Mouse (Mus musculus) C2C12 (cell line): ENCODE results near the gene Cuedc2. TPM values are rescaled to one million over a fixed set of nuclear protein-coding genes. Genes with fewer than 3 reads are reported as not detected.

Source experiments
- H3K27me3 ChIP-seq: one replicate; pipeline ENCODE4 v1.6.1; 2011; ENCODE audit not compliant: control insufficient read depth, insufficient read depth, insufficient read length
- H3K36me3 ChIP-seq: one replicate; pipeline ENCODE4 v1.6.1; 2011; ENCODE audit not compliant: control insufficient read depth, insufficient read depth
- H3K4me3 ChIP-seq: one replicate; pipeline ENCODE4 v1.5.1; 2011; ENCODE audit warnings: mild to moderate bottlenecking, control low read depth; ENCODE audit not compliant: poor library complexity, insufficient read depth, severe bottlenecking
- H3K79me2 ChIP-seq: one replicate; pipeline ENCODE4 v1.6.1; 2011; ENCODE audit not compliant: control insufficient read depth, insufficient read depth
- H3K79me3 ChIP-seq: one replicate; pipeline ENCODE4 v1.6.1; 2011; ENCODE audit warnings: low read depth, control low read depth
- H3ac ChIP-seq: one replicate; pipeline ENCODE3; 2011; ENCODE audit warnings: low read depth; ENCODE audit not compliant: control insufficient read depth, insufficient read length
- CEBPB ChIP-seq: IDR thresholded peaks from one replicate; pipeline ENCODE4 v1.6.1; 2011; ENCODE audit warnings: low read depth, mild to moderate bottlenecking, control low read depth, moderate library complexity
- CTCF ChIP-seq: IDR thresholded peaks from one replicate; pipeline ENCODE4 v1.5.1; 2011; ENCODE audit not compliant: control insufficient read depth, insufficient read depth, insufficient read length
- FOSL1 ChIP-seq: IDR thresholded peaks from one replicate; pipeline ENCODE4 v1.8.0; 2011; ENCODE audit warnings: mild to moderate bottlenecking, low read length; ENCODE audit not compliant: poor library complexity, insufficient read depth, severe bottlenecking
- MAX ChIP-seq: IDR thresholded peaks from one replicate; pipeline ENCODE4 v1.6.1; 2011; ENCODE audit warnings: mild to moderate bottlenecking, control low read depth
- MYOD1 ChIP-seq: IDR thresholded peaks from one replicate; pipeline ENCODE4 v1.6.1; 2011; ENCODE audit warnings: low read depth; ENCODE audit not compliant: control insufficient read depth, insufficient read length
- MYOG ChIP-seq: IDR thresholded peaks from one replicate; pipeline ENCODE4 v1.6.1; 2011; ENCODE audit not compliant: control insufficient read depth, insufficient read length; ENCODE audit errors: extremely low read depth
- USF1 ChIP-seq: IDR thresholded peaks from one replicate; pipeline ENCODE4 v1.6.1; 2011; ENCODE audit warnings: low read depth, mild to moderate bottlenecking, control low read depth, moderate library complexity
- polyA plus RNA-seq: library from polyadenylated mRNA; unstranded; fragments of >200 nt; fragmentation: generic; extraction: Trizol; gene quantifications from one replicate; pipeline ENCODE4 v1.2.1, GENCODE M21; 2012; ENCODE audit warnings: missing spikeins

Cuedc2 gene
- polyA plus RNA-seq, 1 experiment = 161 TPM

- H3K4me3 ChIP-seq = no peak overlapping the region
- no peaks in the 10 kb centered on the region for H3K79me3 ChIP-seq
- TF ChIP-seq CTCF (no peak), MYOG (no peak), MYOD1 (no peak), MAX (no peak), FOSL1 (no peak), CEBPB (no peak), USF1 (no peak)
- H3K79me2 ChIP-seq = no peaks in the 10 kb centered on the region
- no peaks in the 10 kb centered on the region for H3K36me3 ChIP-seq
- H3K27me3 ChIP-seq = peaks cover 26% of the 10 kb centered on the region
- no peak overlapping the region for H3ac ChIP-seq
Measured at GRCm38 (mm10) chr19:46316846-46317545, 21.5 kb downstream of the Cuedc2 start.

- H3ac ChIP-seq = no peak overlapping the region
- no peak for TF ChIP-seq FOSL1
- no peak for TF ChIP-seq CTCF
- TF ChIP-seq MAX = no peak
- no peak for TF ChIP-seq USF1
- no peak for TF ChIP-seq MYOD1
- TF ChIP-seq CEBPB = no peak
- no peak for TF ChIP-seq MYOG
- H3K36me3 ChIP-seq = peaks cover 7% of the 10 kb centered on the region
- H3K79me3 ChIP-seq = no peaks in the 10 kb centered on the region
- peaks cover 26% of the 10 kb centered on the region for H3K27me3 ChIP-seq
- H3K4me3 ChIP-seq = no peak overlapping the region
- H3K79me2 ChIP-seq = no peaks in the 10 kb centered on the region
Measured at GRCm38 (mm10) chr19:46315752-46316610, 22.5 kb downstream of the Cuedc2 start.

DNA sequence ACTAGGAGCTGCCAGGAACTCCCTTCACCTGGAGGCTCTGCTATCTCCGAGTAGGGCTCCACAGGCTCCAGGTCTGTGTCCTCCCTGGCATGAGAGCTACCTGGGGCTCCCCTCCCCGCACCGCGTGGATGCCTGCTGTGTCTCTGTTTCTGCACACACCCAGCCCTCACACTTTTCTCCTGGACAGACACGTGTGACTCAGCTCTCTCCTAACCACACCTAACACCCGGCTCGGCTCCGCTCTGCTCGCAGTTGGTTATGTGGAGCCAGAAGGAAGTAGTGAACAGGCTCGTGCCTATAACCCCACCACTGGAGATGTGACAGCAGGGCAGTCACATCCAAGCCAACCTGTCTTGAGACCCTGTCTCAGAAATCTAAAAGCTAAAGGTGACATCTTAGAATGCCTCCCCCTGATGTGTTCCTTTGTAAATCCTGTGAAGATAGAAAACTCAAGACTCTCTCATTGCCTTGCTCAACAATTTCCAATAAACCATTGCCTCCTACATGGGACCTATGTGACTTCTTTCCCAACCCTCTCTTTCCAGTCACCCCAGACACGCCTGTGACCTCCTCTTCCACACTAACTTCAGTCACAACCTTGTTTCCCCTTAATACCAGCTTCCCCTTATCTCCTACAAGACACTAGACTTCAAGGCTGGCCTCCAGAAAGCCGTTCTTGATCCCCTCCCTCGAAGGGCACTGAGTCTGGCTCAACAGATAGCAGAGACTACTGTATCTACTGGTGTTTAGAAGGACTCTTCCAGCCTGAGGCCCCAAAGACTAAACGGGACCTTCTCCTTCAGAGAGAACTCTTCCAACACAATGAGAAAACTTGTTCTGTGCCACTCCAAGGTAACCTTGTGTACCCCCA lies 23.4 kb downstream of the Cuedc2 start:
- H3ac ChIP-seq = no peak overlapping the region
- H3K79me3 ChIP-seq = no peaks in the 10 kb centered on the region
- TF ChIP-seq CTCF = no peak
- no peak for TF ChIP-seq MYOG
- H3K36me3 ChIP-seq = peaks cover 14% of the 10 kb centered on the region
- H3K27me3 ChIP-seq = peaks cover 26% of the 10 kb centered on the region
- H3K79me2 ChIP-seq = no peaks in the 10 kb centered on the region
- H3K4me3 ChIP-seq = no peak overlapping the region

- H3K27me3 ChIP-seq = peaks cover 22% of the 10 kb centered on the region
- TF ChIP-seq CTCF (no peak), MYOD1 (no peak), FOSL1 (no peak), CEBPB (no peak), USF1 (no peak), MAX (no peak), MYOG (no peak)
- no peak overlapping the region for H3ac ChIP-seq
- peaks cover 20% of the 10 kb centered on the region for H3K36me3 ChIP-seq
- H3K4me3 ChIP-seq = no peak overlapping the region
- no peaks in the 10 kb centered on the region for H3K79me3 ChIP-seq
- H3K79me2 ChIP-seq = no peaks in the 10 kb centered on the region
Measured at GRCm38 (mm10) chr19:46314151-46314601, 24.3 kb downstream of the Cuedc2 start.

DNA sequence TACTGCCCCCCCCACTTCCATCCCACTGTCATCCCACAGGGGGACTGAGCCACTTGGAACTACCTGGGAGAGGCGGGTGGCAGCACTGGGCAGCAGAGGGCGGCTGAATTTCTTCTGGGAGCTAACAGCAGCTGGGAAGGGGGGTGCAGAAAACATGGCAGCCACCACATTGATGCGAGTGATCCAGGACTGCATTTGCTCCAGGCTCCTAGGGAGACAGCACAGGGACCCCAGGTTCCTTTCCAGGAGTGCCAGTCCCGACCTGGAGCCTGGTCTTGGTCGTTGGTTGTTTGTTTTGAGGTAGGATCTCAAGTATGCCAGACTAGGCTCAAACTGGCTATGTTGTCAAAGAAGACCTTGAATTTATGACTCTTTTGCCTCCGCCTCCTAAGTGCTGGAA lies 24.9 kb downstream of the Cuedc2 start:
- peaks cover 22% of the 10 kb centered on the region for H3K27me3 ChIP-seq
- no peak overlapping the region for H3ac ChIP-seq
- no peak for TF ChIP-seq CTCF
- no peak for TF ChIP-seq MAX
- TF ChIP-seq MYOD1 = no peak
- no peak for TF ChIP-seq FOSL1
- TF ChIP-seq CEBPB = no peak
- no peak for TF ChIP-seq USF1
- TF ChIP-seq MYOG = no peak
- H3K79me2 ChIP-seq = no peaks in the 10 kb centered on the region
- H3K79me3 ChIP-seq = no peaks in the 10 kb centered on the region
- no peak overlapping the region for H3K4me3 ChIP-seq
- peaks cover 23% of the 10 kb centered on the region for H3K36me3 ChIP-seq
